Mouse (Mus musculus) bone marrow, adult 2 months (tissue): ENCODE results near the gene Irgm1. TPM values are rescaled to one million over a fixed set of nuclear protein-coding genes. Genes with fewer than 3 reads are reported as not detected.
"Not testable (repeated sequence)": the region's sequence is repeated elsewhere in the genome, so short reads cannot be mapped to it uniquely, and the experiment has no call there.

Experiments used
- H3K27ac ChIP-seq: fragments of 200-500 bp; 2 replicates; pipeline ENCODE4 v1.5.1; 2012; ENCODE audit warnings: low read depth, mild to moderate bottlenecking, control low read depth, inconsistent platforms, low read length; ENCODE audit not compliant: control insufficient read depth, poor library complexity, insufficient read depth
- H3K4me1 ChIP-seq: fragments of 200-500 bp; 2 replicates; pipeline ENCODE4 v1.6.1; 2011; ENCODE audit warnings: low read length; ENCODE audit not compliant: control insufficient read depth, insufficient read depth
- H3K4me3 ChIP-seq: fragments of 200-500 bp; replicated peaks from 2 replicates; pipeline ENCODE3; 2011; ENCODE audit warnings: mild to moderate bottlenecking, low read depth, low read length, control low read depth; ENCODE audit not compliant: control insufficient read depth
- CTCF ChIP-seq: fragments of 200-500 bp; IDR thresholded peaks from 2 replicates; pipeline ENCODE4 v1.5.1; 2011; ENCODE audit warnings: low read length, control low read depth; ENCODE audit not compliant: control insufficient read depth, insufficient read depth
- POLR2A ChIP-seq: fragments of 200-500 bp; IDR thresholded peaks from 2 replicates; pipeline ENCODE4 v1.6.1; 2011; ENCODE audit warnings: low read depth, mild to moderate bottlenecking, control low read depth, low read length, borderline replicate concordance; ENCODE audit not compliant: control insufficient read depth
- WGBS: fragments of 180-500 bp; shearing (Covaris S2); methylation state at CpG from one replicate; pipeline ENCODE4 v1.1.7; 2018; 5-methylcytosine and 5-hydroxymethylcytosine counted together
- polyA plus RNA-seq: library from polyadenylated mRNA; stranded (reverse); fragments of >200 nt; gene quantifications from 2 replicates; pipeline ENCODE4 v1.2.4, GENCODE M21; 2011; ENCODE audit warnings: low replicate concordance; ENCODE audit not compliant: missing spikeins, insufficient read depth, insufficient read length

Irgm1 gene
- polyA plus RNA-seq, 1 experiment: 21.3 TPM

DNA sequence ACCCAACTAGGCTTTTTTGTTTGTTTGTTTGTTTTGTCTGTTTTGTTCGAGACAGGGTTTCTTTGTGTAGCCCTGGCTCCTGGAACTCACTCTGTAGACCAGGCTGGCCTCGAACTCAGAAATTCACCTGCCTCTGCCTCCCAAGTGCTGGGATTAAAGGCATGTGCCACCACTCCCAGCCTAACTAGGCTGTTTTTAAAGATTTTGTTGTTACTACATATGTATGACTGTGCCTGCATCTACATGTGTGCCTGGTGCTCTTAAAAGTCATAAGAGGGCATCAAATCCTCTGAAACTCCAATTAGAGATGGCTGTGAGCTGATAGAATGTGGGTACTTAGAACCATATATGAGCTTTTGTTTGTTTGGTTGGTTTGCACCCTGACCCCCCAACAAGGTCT, 40.2 kb downstream of the Irgm1 start:
- Histone ChIP-seq H3K4me1 (no peaks in the 10 kb centered on the region), H3K4me3 (no peak overlapping the region), H3K27ac (no peak overlapping the region)
- 85% methylated on average over 2 of the region's 2 CpGs for WGBS
- TF ChIP-seq POLR2A (no peak), CTCF (no peak)

DNA sequence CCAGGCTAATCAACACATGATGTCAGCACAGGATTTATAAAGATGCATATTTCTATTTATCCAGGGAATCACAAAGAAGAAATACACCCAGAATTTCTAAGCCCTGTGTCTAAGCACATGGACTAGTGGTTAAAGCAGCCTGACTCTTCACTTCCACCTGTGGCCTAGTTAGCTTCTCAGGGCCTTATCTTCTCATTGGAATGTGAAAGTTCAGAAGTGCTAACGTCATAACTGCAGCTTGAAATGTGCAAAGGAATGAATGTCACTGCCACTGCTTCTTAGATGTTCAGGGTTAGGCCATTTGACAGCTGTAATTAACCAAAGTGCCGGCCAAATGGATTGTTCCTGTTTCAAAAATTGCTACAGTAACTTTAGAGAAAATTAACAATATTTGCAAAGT, 41.2 kb downstream of the Irgm1 start:
- TF ChIP-seq CTCF (no peak), POLR2A (no peak)
- Histone ChIP-seq H3K27ac (no peak overlapping the region), H3K4me3 (no peak overlapping the region), H3K4me1 (no peaks in the 10 kb centered on the region)
- WGBS: 73% methylated on average over 2 of the region's 2 CpGs

DNA sequence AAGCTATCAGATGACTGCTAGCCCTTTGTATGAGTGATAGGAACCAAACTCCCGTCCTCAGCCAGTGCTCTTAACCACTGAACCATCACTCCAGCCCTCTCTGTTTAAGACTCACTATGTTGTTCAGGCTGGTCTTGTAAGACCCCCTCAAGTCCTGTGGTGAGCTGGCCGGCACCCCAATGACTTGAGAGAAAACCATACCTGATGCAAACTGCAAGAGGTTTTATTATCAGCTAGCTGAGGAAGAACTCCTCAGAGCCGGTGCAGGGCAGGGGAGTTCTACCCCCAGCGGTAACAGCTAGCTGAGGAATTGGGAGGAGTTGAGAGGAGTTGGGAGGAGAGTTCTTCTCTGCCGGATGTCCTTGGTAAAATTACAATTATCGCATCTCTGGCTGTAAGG, 43.6 kb downstream of the Irgm1 start:
- no peak overlapping the region for H3K4me3 ChIP-seq
- TF ChIP-seq POLR2A (no peak), CTCF (no peak)
- WGBS: 90% methylated on average over 6 of the region's 6 CpGs
- no peaks in the 10 kb centered on the region; the same call in 1 of the 2 replicates for H3K4me1 ChIP-seq
- H3K27ac ChIP-seq: no peak overlapping the region

DNA sequence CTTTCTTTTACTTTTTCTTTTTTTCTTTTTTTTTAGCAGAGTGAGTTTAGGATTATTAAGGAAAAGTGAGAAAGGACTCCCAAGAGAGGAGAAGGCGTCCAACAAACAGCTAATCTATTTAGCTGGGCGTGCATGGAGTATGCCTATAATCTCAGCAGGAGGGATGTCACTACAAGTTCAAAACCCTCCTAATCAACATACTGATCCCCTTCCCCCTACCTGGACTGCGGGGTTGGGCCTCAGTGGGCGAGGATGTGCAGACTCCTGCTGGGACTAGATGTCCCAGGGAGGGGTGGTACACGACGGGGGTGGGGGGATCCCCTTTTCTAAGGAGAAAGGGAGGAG, 44.8 kb downstream of the Irgm1 start:
- no peak for TF ChIP-seq CTCF
- TF ChIP-seq POLR2A: no peak
- Histone ChIP-seq H3K4me1 (no peaks in the 10 kb centered on the region; the same call in 1 of the 2 replicates), H3K4me3 (peak overlapping the region; percentile 74), H3K27ac (no peak overlapping the region)
- WGBS: 6% methylated on average over 6 of the region's 6 CpGs

DNA sequence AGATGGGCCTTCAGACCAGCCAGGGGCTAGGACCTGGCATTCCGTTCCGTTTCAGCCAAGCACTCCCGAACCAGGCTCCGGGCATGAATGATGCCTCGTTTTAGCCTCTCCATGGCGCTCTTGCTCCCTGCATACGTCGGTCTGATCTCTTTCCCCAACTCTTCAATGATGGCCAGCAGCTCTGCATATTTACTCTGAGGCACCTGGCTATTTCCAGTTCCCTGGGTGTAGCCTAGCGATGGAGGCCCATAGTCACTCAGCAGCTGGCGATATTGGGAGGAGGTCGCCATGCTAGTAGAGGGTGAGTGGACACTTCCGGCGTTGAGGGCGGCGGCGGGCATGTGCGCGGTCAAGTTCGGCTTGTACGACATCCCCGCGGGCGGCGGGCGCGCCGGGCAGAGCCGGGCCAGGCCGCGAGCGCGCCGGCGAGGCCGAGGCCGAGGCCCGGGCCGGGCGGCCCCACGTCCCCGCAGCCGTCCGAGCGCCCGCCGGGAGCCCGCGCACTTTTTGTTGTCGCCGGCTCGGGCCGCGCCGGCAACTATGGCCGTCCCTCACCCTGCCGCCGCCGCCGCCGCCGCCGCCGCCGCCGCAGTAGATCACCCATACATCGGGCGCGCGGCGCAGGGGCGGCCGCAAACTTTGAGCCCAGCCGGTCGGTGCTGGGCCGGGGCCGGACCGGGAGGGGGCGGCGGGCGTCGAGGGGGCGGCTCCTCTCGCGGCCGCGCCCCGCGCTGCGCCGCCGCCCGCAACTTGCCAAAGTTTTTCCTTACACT, 45.3 kb downstream of the Irgm1 start, which contains the start of the genes Trim7 and Gm12184:
Gene Trim7 (plus strand): TSS at position 162 of the 773 bp plus-strand sequence.
Gene Gm12184 (minus strand): TSS at position 677 of the 773 bp plus-strand sequence.
- H3K4me1 ChIP-seq, H3K27ac ChIP-seq: not testable (repeated sequence)
- H3K4me3 ChIP-seq: peak within 1 kb of the TSS; percentile 74
- 5% methylated on average over 58 of the region's 92 CpGs for WGBS

DNA sequence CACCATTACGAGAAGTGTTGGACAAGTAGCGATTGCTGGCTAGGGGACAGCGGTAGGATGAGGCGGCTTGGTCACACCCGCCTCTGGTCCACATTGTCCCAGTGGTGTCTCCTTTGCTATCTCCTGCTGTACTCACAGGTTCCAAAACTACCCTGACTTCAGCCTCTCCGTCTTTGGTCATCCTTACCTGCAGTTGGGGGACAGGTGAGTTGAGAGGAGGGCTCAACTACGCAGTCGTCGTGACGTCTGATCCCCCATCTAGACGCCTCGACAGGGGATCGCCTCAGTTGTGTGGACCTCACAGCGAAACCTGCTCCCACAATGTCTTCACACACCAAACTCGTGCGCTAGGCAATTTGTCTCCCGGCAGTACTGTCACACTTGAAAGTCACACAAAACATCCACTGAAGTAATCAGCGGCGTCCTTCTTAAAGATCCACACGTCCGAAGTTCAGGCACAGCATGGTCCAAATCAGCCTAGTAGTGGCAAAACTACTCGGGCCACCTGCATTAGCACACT, 47.1 kb downstream of the Irgm1 start:
- TF ChIP-seq POLR2A: no peak
- TF ChIP-seq CTCF: no peak
- Histone ChIP-seq H3K27ac (no peak overlapping the region), H3K4me1 (no peaks in the 10 kb centered on the region; the same call in 1 of the 2 replicates), H3K4me3 (no peak overlapping the region)
- 16% methylated on average over 22 of the region's 22 CpGs for WGBS

DNA sequence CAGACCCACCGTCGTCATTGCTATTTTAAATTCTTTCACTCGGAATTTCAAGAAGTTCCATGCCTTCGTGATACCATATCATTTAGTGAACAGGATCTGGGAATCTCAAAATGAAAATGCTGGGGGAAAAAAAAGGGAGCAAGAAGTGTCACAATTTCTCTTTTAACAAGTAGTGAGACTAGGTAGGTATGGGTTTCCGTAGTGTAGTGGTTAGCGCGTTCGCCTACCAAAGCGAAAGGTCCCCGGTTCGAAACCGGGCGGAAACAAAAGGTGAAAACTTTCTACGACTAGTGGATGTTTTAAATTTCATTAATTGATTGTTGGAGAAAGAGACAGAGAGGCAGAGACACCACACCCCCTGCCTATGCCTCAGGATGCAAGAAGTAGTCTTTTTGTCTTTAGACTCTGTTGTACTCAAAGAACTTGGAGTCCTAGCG, 47.9 kb downstream of the Irgm1 start:
- Histone ChIP-seq H3K27ac (no peak overlapping the region), H3K4me3 (peak overlapping the region; percentile 24), H3K4me1 (no peaks in the 10 kb centered on the region; the same call in 1 of the 2 replicates)
- 1% methylated on average over 15 of the region's 15 CpGs for WGBS
- no peak for TF ChIP-seq POLR2A

DNA sequence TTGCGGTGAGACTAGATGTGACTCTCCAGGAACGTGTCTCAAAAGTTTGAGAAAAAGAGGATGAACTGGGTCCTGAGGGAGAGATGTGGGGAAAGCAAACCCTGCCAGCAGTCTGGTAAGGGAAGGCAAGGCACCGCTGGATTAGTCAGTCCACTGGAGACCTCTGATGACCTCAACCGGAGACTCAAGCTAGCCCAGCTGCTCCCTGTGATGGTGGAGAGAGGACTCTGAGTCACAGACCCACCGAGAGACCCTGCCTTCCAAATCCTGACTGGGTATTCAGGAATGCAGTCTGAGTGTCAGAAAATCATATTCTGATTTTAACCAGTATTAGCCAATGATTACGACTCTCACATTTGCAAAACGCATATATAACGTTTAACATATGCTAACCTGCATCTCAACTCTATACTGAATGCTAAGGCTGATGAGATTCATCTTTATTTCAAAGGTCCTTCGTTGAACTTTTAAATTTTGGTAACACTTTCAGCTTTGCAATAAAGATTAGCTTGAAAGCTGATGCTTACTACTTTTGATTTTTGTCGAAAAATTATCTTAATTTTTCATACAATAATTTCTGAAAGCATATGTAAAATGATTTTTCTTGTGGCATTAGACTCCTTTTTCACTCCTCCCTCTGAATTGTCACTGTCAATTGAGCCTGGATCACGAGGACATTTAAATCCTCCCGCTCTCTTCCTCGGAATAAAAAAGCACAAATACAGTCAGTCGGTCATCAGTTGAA, 48.5 kb downstream of the Irgm1 start:
- H3K27ac ChIP-seq: no peak overlapping the region
- TF ChIP-seq CTCF (no peak), POLR2A (no peak)
- WGBS: 51% methylated on average over 14 of the region's 14 CpGs
- no peaks in the 10 kb centered on the region; the same call in 1 of the 2 replicates for H3K4me1 ChIP-seq
- peak overlapping the region; percentile 20 for H3K4me3 ChIP-seq

DNA sequence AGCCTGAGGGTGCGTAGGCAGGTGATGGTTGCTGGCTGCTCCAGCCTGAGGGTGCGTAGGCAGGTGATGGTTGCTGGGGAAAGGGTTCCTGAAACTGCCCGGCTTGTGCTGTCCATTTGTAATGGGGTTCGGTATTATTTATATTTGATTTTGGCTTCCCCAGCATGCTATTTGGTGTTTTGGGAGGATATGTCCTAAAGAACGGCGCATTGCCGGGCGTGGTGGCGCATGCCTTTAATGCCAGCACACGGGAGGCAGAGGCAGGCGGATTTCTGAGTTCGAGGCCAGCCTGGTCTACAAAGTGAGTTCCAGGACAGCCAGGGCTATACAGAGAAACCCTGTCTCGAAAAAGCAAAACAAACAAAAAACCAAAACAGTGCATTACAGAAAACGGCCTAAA, 50.2 kb downstream of the Irgm1 start:
- H3K27ac ChIP-seq, H3K4me3 ChIP-seq, H3K4me1 ChIP-seq: not testable (repeated sequence)
- 87% methylated on average over 14 of the region's 14 CpGs for whole genome bisulfite sequencing
